Mouse (Mus musculus) forebrain, embryonic 10.5 days (tissue): ENCODE measurements around the gene Ift46. TPM values are rescaled to one million over a fixed set of nuclear protein-coding genes. Genes with fewer than 3 reads are reported as not detected.

ENCODE experiments used
- DNase-seq: peaks from one replicate; pipeline ENCODE4 v3.0.0-alpha.2; 2017; ENCODE audit warnings: low spot score; ENCODE audit errors: extremely low spot score
- H3K27ac ChIP-seq: fragments of 300-500 bp; sonication (generic); 2 replicates; pipeline ENCODE4 v1.5.1; 2016; ENCODE audit warnings: mild to moderate bottlenecking
- H3K27me3 ChIP-seq: fragments of 300-500 bp; sonication (generic); 2 replicates; pipeline ENCODE4 v1.6.1; 2016; ENCODE audit warnings: mild to moderate bottlenecking; ENCODE audit not compliant: poor library complexity, severe bottlenecking
- H3K36me3 ChIP-seq: fragments of 300-500 bp; sonication (generic); replicated peaks from 2 replicates; pipeline ENCODE4 v1.6.1; 2016; ENCODE audit warnings: mild to moderate bottlenecking, moderate library complexity
- H3K4me1 ChIP-seq: fragments of 300-500 bp; sonication (generic); 2 replicates; pipeline ENCODE4 v1.6.1; 2016
- H3K4me3 ChIP-seq: fragments of 300-500 bp; sonication (generic); 2 replicates; pipeline ENCODE4 v1.5.1; 2016; ENCODE audit warnings: mild to moderate bottlenecking, moderate library complexity
- H3K9me3 ChIP-seq: fragments of 300-500 bp; sonication (generic); 2 replicates; pipeline ENCODE4 v1.6.1; 2016; ENCODE audit warnings: mild to moderate bottlenecking, moderate library complexity
- WGBS: fragments of 180-500 bp; shearing (Covaris S2); methylation state at CpG from one replicate; pipeline ENCODE4 v1.1.7; 2016; 5-methylcytosine and 5-hydroxymethylcytosine counted together
- polyA plus RNA-seq: library from polyadenylated mRNA; unstranded; fragments of >200 nt; fragmentation: Nextera tagmentation; extraction: Ambion mirVana; gene quantifications from 2 replicates; pipeline ENCODE4 v1.2.1, GENCODE M21; 2016

The Ift46 gene
- polyA plus RNA-seq, 1 experiment from 2014 or later, result 110 TPM

GRCm38 (mm10) chr9:44802808-44803450 lies 35.2 kb downstream of the Ift46 start, which contains the start of gene Ttc36:
Gene Ttc36, minus strand, starts transcription at chr9:44803072.
- 74% methylated on average over 4 of the region's 4 CpGs for WGBS
- H3K4me3 ChIP-seq, result no peak within 1 kb of the TSS
- H3K4me1 ChIP-seq, result peaks cover 27% of the 10 kb centered on the region
- no peaks in the 10 kb centered on the region for H3K9me3 ChIP-seq
- DNase-seq, result no peak
- H3K27ac ChIP-seq, result no peak within 1 kb of the TSS
- H3K27me3 ChIP-seq, result peaks cover 42% of the 10 kb centered on the region
- H3K36me3 ChIP-seq, result peaks cover 35% of the 10 kb centered on the region

DNA sequence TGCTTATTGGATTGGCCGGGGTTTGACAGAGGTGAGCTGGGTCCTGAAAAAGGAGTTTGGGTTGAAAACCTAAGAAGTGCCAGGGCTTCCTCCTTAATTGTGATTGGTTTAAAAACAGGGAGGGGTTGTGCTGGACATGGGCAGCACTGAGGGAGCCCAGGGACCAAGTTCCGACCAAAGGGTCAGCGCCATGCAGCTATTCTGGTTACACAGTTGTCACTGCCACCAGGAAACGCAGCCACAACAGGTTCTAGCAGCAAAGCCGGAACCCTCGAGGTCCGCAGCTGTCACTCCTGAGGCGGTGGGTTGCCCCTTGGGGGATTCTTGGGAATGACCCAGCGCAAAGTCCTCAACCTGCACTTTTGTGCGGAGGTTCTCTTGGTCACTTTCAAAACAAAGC lies 37.0 kb downstream of the Ift46 start:
- H3K36me3 ChIP-seq, result peaks cover 52% of the 10 kb centered on the region
- DNase-seq, result no peak
- H3K9me3 ChIP-seq, result no peaks in the 10 kb centered on the region
- peaks cover 9% of the 10 kb centered on the region for H3K4me1 ChIP-seq
- peaks cover 30% of the 10 kb centered on the region for H3K27me3 ChIP-seq
- H3K27ac ChIP-seq, result no peak overlapping the region
- H3K4me3 ChIP-seq, result no peak overlapping the region
- 91% methylated on average over 10 of the region's 10 CpGs for WGBS

DNA sequence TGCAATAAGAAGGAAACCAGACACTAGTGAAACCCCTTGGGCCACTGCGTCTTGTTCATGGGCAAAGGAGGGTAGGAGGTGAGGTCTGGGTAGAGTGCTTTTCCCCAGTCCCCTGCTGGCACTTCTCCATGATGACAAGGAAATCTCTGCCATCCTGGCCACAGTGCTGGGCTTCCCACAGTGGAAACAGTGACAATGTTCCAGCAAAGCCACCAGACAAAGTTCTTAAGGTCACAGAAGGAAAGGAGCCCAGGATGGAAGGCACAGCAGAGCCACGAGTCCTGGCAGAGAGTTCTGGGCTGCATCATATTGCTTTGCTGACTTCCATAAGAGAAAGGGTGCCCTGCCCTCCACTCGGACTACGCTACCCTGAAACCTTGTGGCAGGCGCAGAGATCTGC lies 37.8 kb downstream of the Ift46 start:
- peaks cover 61% of the 10 kb centered on the region for H3K36me3 ChIP-seq
- no peak overlapping the region for H3K4me3 ChIP-seq
- H3K27ac ChIP-seq, result no peak overlapping the region
- peaks cover 22% of the 10 kb centered on the region for H3K27me3 ChIP-seq
- DNase-seq, result no peak
- no peaks in the 10 kb centered on the region for H3K9me3 ChIP-seq
- WGBS, result 95% methylated on average over 5 of the region's 5 CpGs
- H3K4me1 ChIP-seq, result 0 out of 2 replicates have a peak, but pooled peaks cover under 1% of the 10 kb centered on the region

GRCm38 (mm10) chr9:44807141-44807540 lies 39.4 kb downstream of the Ift46 start:
- peaks cover 77% of the 10 kb centered on the region for H3K36me3 ChIP-seq
- H3K4me1 ChIP-seq, result no peaks in the 10 kb centered on the region
- H3K27me3 ChIP-seq, result peaks cover 7% of the 10 kb centered on the region; the same call in 1 of the 2 replicates
- 68% methylated on average over 5 of the region's 5 CpGs for WGBS
- no peaks in the 10 kb centered on the region for H3K9me3 ChIP-seq
- no peak for DNase-seq
- H3K4me3 ChIP-seq, result no peak overlapping the region
- no peak overlapping the region for H3K27ac ChIP-seq

DNA sequence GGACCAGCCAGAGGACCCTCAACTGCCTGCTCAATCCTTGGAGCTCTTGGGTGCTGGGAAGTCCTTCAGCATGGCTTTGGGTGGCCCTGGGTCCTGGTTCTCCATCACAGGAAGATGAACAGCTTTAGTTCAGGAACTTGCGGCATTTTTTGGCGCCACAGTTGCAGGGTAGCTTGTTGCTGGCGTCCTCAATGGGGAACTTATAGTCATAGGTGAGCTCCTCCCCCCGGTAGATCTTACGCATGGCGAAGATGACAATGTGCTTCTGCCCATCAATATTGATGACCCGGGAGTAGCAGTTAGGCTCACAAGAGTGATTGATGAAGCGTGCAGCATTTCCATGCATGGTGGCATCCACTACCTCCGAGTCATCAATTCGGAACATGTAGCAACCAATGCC lies 40.1 kb downstream of the Ift46 start:
- no peaks in the 10 kb centered on the region for H3K9me3 ChIP-seq
- 96% methylated on average over 10 of the region's 10 CpGs for WGBS

DNA sequence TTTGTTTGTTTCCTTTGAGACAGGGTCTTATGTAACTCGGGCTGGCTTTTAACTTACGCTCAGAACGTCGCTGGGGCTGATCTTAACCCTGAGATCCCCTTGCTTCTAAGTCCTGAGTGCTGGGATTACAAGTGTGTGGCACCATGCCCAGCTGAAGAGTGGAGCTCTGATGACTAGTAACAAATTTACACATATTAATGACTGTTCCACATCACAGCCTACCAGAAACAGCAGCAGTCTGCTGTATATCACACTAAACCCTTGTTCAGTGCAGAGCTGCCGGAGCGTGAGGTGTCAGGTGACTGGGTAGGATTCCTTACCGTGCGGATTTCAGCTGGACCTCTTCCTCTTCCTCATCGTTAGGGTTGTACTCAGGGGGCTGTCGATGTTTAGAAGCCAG lies 42.6 kb downstream of the Ift46 start:
- no peak overlapping the region for H3K4me3 ChIP-seq
- WGBS, result 93% methylated on average over 10 of the region's 10 CpGs

More for the DNA sequence above, 40.1 kb downstream of the Ift46 start:
- H3K4me1 ChIP-seq, result no peaks in the 10 kb centered on the region
- no peak overlapping the region for H3K27ac ChIP-seq
- no peak overlapping the region for H3K4me3 ChIP-seq
- H3K27me3 ChIP-seq, result peaks cover 1% of the 10 kb centered on the region; the same call in 1 of the 2 replicates
- peaks cover 83% of the 10 kb centered on the region for H3K36me3 ChIP-seq
- no peak for DNase-seq

GRCm38 (mm10) chr9:44814179-44814578 lies 46.5 kb downstream of the Ift46 start:
- Histone ChIP-seq H3K27ac (no peak overlapping the region), H3K27me3 (no peaks in the 10 kb centered on the region), H3K4me1 (no peaks in the 10 kb centered on the region), H3K36me3 (peaks cover 100% of the 10 kb centered on the region), H3K9me3 (no peaks in the 10 kb centered on the region), H3K4me3 (no peak overlapping the region)
- WGBS, result 95% methylated on average over 8 of the region's 8 CpGs
- no peak for DNase-seq

More for the DNA sequence above, 42.6 kb downstream of the Ift46 start:
- Histone ChIP-seq H3K4me1 (no peaks in the 10 kb centered on the region), H3K36me3 (peaks cover 100% of the 10 kb centered on the region), H3K27ac (no peak overlapping the region), H3K9me3 (no peaks in the 10 kb centered on the region), H3K27me3 (no peaks in the 10 kb centered on the region)
- no peak for DNase-seq

GRCm38 (mm10) chr9:44817522-44817921 lies 49.8 kb downstream of the Ift46 start:
- H3K27ac ChIP-seq, result no peak overlapping the region
- H3K36me3 ChIP-seq, result peaks cover 100% of the 10 kb centered on the region
- WGBS, result 89% methylated on average over 5 of the region's 5 CpGs
- DNase-seq, result no peak
- H3K4me3 ChIP-seq, result no peak overlapping the region
- no peaks in the 10 kb centered on the region for H3K9me3 ChIP-seq
- H3K27me3 ChIP-seq, result no peaks in the 10 kb centered on the region
- no peaks in the 10 kb centered on the region for H3K4me1 ChIP-seq

- H3K27ac ChIP-seq, result no peak overlapping the region
- no peaks in the 10 kb centered on the region for H3K9me3 ChIP-seq
- H3K4me3 ChIP-seq, result no peak overlapping the region
- no peaks in the 10 kb centered on the region for H3K4me1 ChIP-seq
- H3K36me3 ChIP-seq, result peaks cover 100% of the 10 kb centered on the region
- DNase-seq, result no peak
- no peaks in the 10 kb centered on the region for H3K27me3 ChIP-seq
- WGBS, result 93% methylated on average over 15 of the region's 15 CpGs
These were observed 52.5 kb downstream of the Ift46 start for GRCm38 (mm10) chr9:44819920-44820827.

- Histone ChIP-seq H3K27me3 (no peaks in the 10 kb centered on the region), H3K36me3 (peaks cover 99% of the 10 kb centered on the region), H3K4me3 (no peak overlapping the region), H3K4me1 (no peaks in the 10 kb centered on the region), H3K27ac (no peak overlapping the region), H3K9me3 (no peaks in the 10 kb centered on the region)
- no peak for DNase-seq
- 83% methylated on average over 7 of the region's 7 CpGs for WGBS
These were observed 59.0 kb downstream of the Ift46 start for GRCm38 (mm10) chr9:44826660-44827059.

GRCm38 (mm10) chr9:44828944-44829343 lies 61.2 kb downstream of the Ift46 start:
- Histone ChIP-seq H3K4me3 (no peak overlapping the region), H3K27ac (no peak overlapping the region), H3K36me3 (peaks cover 99% of the 10 kb centered on the region), H3K9me3 (no peaks in the 10 kb centered on the region), H3K4me1 (no peaks in the 10 kb centered on the region), H3K27me3 (no peaks in the 10 kb centered on the region)
- WGBS, result 97% methylated on average over 11 of the region's 11 CpGs
- no peak for DNase-seq

DNA sequence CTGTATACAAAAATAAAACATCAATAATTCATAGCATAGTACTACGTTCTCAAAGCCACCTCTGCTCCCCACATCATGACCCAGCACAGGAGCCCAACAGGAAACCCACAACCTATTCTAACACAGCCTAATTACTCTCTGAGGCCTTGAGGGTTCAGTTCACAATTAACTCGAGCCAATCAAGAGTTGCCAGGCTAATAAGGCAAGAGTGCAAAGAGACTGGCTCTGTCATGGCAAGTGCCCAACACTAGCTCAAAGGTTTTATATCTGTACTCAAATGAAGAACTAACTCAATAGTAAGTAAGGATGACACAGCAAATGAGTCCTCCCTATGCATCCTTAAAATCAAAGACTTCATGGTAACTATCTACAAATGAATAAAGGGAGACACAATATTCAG lies 62.8 kb downstream of the Ift46 start:
- H3K27me3 ChIP-seq, result no peaks in the 10 kb centered on the region
- H3K9me3 ChIP-seq, result no peaks in the 10 kb centered on the region
- no peak overlapping the region for H3K27ac ChIP-seq
- no peak for DNase-seq
- H3K36me3 ChIP-seq, result peaks cover 99% of the 10 kb centered on the region
- 88% methylated on average over 2 of the region's 2 CpGs for WGBS
- no peaks in the 10 kb centered on the region for H3K4me1 ChIP-seq
- no peak overlapping the region for H3K4me3 ChIP-seq

DNA sequence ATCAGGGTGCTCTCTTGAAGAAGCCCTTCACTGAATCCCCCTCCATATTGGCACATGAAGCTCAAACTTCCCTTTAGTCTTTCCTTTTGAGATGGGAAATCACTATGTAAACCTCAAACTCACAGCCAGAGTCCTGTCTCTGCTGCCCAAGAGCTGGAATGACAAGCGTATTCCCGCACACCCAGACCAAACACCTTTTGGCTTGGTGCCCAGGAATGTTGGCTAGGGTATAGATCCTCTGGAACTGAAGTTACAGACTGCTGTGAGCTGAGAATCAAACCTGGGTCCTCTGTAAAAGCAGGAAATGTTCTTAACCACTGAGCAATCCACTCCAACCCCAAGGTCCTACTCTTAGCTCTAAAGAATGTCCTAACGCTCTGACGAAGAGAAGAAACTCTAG lies 64.6 kb downstream of the Ift46 start:
- H3K36me3 ChIP-seq, result peaks cover 97% of the 10 kb centered on the region
- 96% methylated on average over 4 of the region's 4 CpGs for WGBS

More for the DNA sequence above, 64.6 kb downstream of the Ift46 start:
- no peaks in the 10 kb centered on the region for H3K4me1 ChIP-seq
- H3K9me3 ChIP-seq, result no peaks in the 10 kb centered on the region
- no peaks in the 10 kb centered on the region for H3K27me3 ChIP-seq
- no peak overlapping the region for H3K27ac ChIP-seq
- no peak for DNase-seq
- no peak overlapping the region for H3K4me3 ChIP-seq
